Mouse (Mus musculus) lung, adult 2 months (tissue): Measurements from ENCODE around the gene Vps52.

Source experiments
- CTCF ChIP-seq: fragments of 200-500 bp; IDR thresholded peaks from 2 replicates; pipeline ENCODE4 v1.5.1; 2011; ENCODE audit warnings: mild to moderate bottlenecking, low read length, control low read depth; ENCODE audit not compliant: insufficient read depth
- POLR2A ChIP-seq: fragments of 200-500 bp; IDR thresholded peaks from 2 replicates; pipeline ENCODE4 v1.6.1; 2011; ENCODE audit warnings: low read depth, mild to moderate bottlenecking, control low read depth, low read length, borderline replicate concordance; ENCODE audit errors: extremely low read depth

GRCm38 (mm10) chr17:33991788-33992664 is 36.4 kb downstream of the Vps52 start:
- TF ChIP-seq CTCF: peak; percentile 71
- TF ChIP-seq POLR2A: no peak
